Mouse (Mus musculus) lung, adult 2 months (tissue): Measurements from ENCODE around the gene Anxa11. TPM values are rescaled to one million over a fixed set of nuclear protein-coding genes. Genes with fewer than 3 reads are reported as not detected.
"Not testable (repeated sequence)": the region's sequence is repeated elsewhere in the genome, so short reads cannot be mapped to it uniquely, and the experiment has no call there.

Experiments
- DNase-seq: peaks from one replicate; pipeline ENCODE4 v3.0.0; 2022
- H3K4me1 ChIP-seq: fragments of 200-500 bp; 2 replicates; pipeline ENCODE4 v1.6.1; 2011; ENCODE audit warnings: low read length; ENCODE audit not compliant: control insufficient read depth, insufficient read depth
- H3K4me3 ChIP-seq: fragments of 200-500 bp; replicated peaks from 2 replicates; pipeline ENCODE3; 2011; ENCODE audit warnings: low read depth, mild to moderate bottlenecking, control low read depth, low read length; ENCODE audit errors: extremely low read depth
- WGBS: fragments of 180-500 bp; shearing (Covaris S2); methylation state at CpG from one replicate; pipeline ENCODE4 v1.1.7; 2018; 5-methylcytosine and 5-hydroxymethylcytosine counted together
- polyA plus RNA-seq: library from polyadenylated mRNA; depleted of rRNA; stranded (reverse); fragments of >200 nt; gene quantifications from 2 replicates; pipeline ENCODE4 v1.2.3, GENCODE M21; 2012; rRNA removed

Gene Anxa11
- polyA plus RNA-seq, 1 experiment: 144 TPM

GRCm38 (mm10) chr14:25918427-25919170 is 76.6 kb downstream of the Anxa11 start:
- not testable (repeated sequence) for DNase-seq, H3K4me1 ChIP-seq, H3K4me3 ChIP-seq
- WGBS: no CpG with 5 or more reads among the region's 5 CpGs

- WGBS: no CpG with 5 or more reads among the region's 44 CpGs
- DNase-seq, H3K4me3 ChIP-seq, H3K4me1 ChIP-seq: not testable (repeated sequence)
Observed at GRCm38 (mm10) chr14:25926814-25927561, 85.0 kb downstream of the Anxa11 start.

GRCm38 (mm10) chr14:25927562-25927881 is 85.6 kb downstream of the Anxa11 start, which contains the start of gene Tmem254a:
Gene Tmem254a, minus strand, starts transcription at chr14:25927672.
- H3K4me3 ChIP-seq, H3K4me1 ChIP-seq, DNase-seq: not testable (repeated sequence)
- WGBS: no CpG with 5 or more reads among the region's 10 CpGs

Other genes starting within 250 kb of the Anxa11 start
- 28.9 and 32.4 TPM in 2 replicates for gene Ppif, start 148.0 kb upstream of the Anxa11 start, polyA plus RNA-seq
- gene Zcchc24, start 73.1 kb upstream of the Anxa11 start, polyA plus RNA-seq: 41.7 and 44.9 TPM in 2 replicates
- 7.8 and 11.0 TPM in 2 replicates for gene Plac9a, start 60.9 kb downstream of the Anxa11 start, polyA plus RNA-seq
- gene Tmem254a, start 85.5 kb downstream of the Anxa11 start, polyA plus RNA-seq: 3.0 and 5.7 TPM in 2 replicates
- gene Cphx1, start 96.1 kb downstream of the Anxa11 start, polyA plus RNA-seq: not detected in 2 replicates
- gene Duxbl1, start 136.4 kb downstream of the Anxa11 start, polyA plus RNA-seq: 0.13 and 0.27 TPM in 2 replicates
- 317 and 490 TPM in 2 replicates for gene Gm9780, start 200.6 kb downstream of the Anxa11 start, polyA plus RNA-seq
- gene Tmem254c, start 225.2 kb downstream of the Anxa11 start, polyA plus RNA-seq: 18.1 and 23.3 TPM in 2 replicates
- not detected in 2 replicates for gene Cphx2, start 239.4 kb downstream of the Anxa11 start, polyA plus RNA-seq
- gene Cphx3, start 240.1 kb downstream of the Anxa11 start, polyA plus RNA-seq: not detected in 2 replicates